Mouse (Mus musculus): ENCODE measurements at regions not wholly inside any gene's neighbourhood (a gene's known extent, or its start where the extent isn't known, plus 50 kb on each side); places are given as distances from the start of the nearest gene placed in this dataset.

DNA sequence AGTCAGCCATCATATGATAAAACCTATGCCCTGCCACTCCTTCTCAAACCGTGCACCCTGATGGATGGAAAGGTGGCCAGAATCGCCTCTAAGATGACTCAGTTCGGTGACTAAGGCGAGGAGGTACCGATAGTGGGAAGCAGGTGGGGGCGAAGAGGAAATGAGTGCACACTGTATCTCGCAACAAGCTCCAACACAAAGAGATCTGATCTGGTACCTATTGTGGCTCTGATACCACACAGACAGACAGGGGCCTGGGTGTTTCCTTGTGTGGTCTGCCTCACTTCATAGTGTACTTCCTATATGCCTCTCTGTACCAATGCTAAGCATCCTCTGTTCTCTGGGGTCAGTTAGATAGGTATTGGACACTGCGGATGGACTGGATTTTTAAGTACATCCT, 178.0 kb upstream of the Lpp start:
- no peak for DNase-seq

DNA sequence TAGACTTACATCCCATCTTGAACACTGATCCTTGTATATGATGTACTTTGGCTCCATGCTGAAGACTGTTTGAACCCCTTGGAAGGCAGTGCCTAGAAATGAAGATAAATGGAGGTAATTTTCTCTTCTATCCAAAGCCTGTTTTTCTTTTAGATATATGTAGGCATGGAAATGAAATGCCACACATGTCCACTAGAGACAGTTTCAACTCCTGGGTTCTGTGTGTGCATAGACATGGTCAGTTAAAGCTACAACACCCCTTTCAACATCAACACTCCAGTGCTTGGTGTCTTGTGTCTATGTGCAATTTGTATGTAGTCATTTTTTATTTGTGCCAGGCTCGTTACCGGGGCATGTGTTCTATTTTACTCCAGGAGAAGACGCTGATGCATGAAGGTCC, 179.7 kb upstream of the Lpp start:
- no peak for DNase-seq

DNA sequence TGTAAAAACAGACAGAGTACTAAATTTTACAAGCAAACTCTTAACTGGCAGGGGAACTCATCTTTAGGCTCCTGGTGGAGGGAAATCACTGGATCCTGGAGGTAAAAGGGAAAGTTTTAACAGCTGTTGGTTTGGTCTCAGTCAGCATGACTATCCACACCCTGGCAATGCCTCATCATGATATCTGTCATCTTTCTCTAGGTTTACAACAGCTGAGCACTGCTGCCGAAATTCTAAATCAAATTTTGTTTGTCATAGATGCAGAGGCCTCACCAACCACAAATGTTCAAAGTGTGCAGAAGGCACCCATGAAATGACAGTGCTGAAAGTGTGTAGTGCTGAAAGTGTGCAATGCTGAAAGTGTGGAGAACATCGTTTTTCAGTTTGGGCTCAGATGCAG, 180.6 kb upstream of the Lpp start:
- DNase-seq = no peak

DNA sequence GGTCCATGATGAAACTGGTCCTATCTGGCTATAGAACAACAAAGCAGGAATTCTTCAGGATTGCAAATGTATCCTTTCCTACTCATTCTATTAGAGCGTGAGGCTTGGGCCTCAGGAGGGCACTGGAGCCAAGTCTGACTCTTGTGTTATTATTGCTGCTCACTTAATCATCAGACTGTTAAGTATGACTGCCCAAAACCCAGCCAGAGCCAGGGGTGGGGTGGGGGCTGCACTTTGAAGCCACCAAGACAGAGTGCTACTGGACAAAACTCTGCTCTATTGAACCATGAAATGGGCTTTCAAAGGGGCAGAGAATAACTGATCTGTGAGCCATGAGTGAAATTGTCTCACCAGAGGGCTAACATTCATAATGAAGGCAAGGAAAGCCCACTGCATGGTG, 181.7 kb upstream of the Lpp start:
- no peak for DNase-seq

DNA sequence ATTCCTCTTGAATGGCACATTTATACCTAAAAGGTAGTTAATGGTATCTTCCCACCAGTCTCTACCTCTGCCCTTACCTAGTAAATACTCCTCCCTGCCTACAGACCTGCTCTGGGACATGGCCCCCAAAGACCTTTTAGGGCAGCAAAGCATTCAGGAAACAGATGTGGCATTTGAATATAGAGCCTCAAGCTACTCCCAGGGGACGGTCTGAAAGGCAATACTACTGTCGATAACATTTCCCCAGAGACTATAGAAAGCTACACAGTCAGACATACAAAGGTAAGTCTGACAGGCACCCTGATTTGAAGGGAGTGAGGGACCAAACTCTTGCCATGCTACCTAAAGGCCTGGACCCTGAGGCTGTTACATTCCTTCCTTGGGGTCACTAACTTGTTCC, 184.4 kb upstream of the Lpp start:
- no peak for DNase-seq

DNA sequence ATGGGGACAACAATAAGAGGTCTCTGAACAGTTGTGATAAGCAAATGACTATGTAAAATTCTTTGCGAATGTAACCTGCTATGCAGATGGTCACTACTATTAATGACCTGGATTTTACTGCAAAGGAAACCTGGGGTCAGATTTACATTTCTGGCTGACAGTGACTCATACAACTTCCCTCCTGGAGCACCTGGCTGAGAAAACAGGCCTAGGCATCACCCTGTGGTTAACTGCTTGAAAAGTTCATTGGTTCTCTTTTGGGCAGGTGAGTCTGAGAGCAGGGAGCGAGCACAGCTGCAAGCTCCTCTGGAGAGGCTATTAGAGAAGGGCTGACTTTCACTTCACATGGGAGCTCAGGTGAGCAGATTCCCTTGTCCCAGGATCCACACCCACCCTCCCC, 185.2 kb upstream of the Lpp start:
- no peak for DNase-seq

DNA sequence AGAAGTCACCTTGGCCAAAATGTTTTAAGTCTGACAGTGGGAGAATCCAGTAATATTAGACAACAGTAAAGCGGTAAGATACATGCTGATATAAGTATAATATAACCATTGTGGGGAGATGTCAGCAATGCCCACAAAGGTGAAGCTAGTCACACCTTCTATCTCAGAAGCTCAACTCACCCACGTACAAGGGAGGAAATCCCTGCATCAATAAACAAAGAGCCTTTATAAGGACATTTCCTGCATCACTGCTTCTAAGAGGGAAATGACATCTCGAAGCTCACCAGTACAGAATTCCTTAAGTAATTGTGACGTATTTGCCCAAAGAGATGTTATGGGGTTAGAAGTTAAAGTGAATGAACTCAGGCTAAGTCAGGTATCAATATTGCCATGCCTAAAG, 186.3 kb upstream of the Lpp start:
- no peak for DNase-seq

DNA sequence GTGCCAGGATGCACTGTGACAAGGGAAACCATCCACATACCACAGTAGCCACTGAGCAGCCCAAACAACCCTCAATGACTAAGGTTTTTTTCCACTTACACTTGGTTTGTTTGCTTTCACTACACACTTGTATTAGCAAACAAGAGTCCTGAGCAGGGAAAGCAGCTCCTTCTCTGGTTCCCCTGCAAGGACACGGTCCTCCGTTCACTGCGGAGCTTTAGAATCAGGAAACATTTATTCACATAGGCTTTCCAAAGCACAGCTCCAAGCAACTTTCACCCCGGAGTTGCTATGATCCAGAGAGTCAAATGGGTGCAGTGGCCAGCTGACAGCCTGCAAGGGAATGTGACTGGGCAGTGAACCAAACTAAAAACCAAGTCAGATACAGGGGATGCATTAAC, 186.8 kb upstream of the Lpp start:
- DNase-seq = no peak

DNA sequence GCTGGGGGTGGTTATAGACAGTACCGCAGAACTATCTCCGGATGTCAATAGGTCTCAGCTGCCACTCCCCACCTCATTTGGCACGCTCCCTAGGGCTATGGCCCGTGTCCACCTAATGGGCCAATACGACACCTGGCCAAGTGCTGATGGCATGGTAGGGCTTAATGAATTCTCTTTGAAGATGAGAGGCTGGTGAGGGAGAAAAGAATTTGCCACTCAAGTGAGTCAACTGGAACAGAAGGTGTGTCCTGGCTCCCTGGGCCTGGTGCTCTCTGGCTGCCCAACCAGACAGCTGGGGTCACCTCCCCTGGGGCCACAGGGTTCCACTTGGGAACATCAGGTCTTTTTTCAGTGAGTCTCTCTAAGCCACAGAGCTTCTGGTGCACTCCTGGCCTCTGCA, 187.7 kb upstream of the Lpp start:
- no peak for DNase-seq

DNA sequence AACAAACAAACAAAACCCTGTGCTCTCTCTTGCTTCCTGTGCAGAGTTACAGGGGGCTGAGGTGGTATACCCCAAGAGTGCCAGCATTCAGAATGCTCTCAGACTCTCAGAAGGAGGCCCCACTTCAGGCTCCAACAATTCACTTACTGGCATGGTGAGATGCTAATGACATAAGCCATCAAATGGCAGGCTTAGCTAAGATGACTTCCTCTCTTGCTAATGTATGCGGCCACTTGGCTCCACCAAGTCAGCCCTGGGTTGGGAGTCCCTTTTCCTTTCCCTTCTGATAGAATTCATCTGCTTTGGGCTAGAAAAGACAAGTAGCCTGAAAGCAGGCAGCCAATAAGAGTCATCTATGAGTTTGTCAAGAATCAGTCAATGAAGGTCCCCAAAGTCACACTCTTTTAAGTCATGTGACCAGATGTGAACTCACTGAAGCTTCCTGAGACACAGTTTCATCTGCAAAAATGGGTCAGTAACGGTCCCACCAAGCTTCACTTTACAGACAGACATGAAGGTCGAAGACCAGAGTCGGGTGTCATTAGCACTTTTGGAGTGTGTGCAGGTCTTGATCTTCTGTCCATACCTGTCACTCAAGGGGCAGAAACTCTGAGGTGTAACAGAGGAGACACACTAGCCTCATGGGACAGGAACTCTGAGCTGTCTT, 189.1 kb upstream of the Lpp start:
- no peak for DNase-seq

DNA sequence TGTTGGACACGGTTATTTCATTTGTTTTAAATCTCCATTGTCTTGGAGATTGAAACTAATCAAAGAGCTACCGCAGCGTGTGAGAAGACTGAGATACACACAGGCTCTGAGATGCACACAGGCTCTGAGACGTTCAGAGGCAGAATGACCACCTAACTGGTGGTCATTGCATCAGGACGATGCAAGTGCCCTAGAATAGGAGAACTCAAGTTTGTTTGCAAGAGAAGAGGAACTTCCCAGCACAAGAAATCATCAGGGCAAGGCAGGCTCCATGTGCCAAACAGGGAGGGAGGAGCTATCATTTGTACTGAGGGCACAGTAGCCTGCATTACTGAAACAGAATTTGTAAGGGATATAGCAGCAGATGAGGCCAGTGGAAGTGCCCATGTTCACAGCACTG, 190.7 kb upstream of the Lpp start:
- no peak for DNase-seq

DNA sequence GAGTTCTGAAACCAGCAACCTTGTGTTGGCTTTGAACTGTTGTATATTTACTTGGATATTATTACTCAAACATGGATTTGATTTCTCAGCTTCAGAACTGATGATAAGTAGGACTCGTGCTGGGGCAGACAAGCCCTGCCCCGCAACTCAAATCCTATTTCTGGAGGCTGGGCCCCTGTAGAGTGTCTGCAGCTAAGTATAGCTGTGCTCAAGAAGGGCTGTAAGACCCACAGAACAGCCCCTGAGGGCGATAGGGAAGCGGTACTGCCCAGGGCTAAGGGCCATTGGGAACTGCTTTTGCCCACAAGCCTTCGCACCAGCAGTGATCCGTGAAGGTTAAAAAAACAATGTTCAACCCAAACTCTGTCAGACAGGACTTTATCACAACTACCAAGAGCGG, 191.9 kb upstream of the Lpp start:
- DNase-seq = no peak

DNA sequence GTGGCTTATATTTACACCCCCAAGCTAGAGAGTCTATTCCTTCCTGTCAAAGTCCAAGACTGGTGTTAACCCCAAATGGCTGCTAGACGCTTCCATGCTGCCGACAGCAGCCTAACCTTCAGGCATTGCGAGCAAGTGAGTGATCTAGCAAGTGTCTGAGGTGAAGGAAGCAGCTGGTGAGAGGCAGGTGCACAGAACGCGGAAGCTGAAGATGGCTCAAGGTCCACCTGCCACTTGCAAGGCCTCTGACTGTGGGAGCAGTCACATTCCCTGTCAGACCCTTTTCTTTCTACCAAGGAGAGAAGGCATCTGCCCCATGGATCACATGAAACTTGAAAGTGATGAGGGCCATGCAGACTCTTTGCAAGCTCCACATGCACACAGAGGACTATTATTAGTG, 193.1 kb upstream of the Lpp start:
- DNase-seq = no peak

DNA sequence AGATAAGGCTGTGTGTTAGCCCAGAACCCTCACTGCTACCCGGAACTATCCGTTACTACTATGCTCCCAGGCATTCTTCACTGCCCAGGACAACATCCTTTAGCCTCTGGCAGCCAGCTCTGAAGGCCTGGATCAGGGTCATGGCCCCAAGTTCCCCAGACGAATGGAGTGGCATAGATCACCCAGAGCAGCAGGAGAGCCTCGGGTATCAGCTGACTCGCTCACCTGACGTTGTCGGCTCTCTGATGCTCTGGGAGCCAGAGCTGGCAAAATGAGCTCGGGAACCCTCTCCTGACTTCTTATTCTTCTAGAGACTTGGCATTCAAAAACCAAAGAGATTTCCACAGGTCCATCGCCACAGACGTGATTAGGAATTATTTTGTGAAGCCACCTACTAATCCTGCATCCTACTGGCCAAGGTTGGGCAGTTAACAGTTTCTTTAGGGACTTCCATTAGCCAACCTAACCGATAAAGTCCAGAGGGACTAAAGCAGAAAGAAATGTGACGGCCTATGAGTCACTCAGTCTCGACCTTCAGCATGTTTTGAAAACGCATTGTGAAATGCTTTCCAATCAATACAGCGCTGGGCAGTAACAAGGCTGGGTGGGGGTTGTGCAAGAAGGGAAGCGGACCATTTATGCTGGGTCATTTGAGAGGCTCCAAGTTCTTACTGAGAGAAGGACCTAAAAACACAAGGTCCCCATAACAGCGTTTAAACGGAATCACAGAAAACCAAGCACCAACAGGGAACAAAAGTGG, 193.7 kb upstream of the Lpp start:
- DNase-seq = no peak

DNA sequence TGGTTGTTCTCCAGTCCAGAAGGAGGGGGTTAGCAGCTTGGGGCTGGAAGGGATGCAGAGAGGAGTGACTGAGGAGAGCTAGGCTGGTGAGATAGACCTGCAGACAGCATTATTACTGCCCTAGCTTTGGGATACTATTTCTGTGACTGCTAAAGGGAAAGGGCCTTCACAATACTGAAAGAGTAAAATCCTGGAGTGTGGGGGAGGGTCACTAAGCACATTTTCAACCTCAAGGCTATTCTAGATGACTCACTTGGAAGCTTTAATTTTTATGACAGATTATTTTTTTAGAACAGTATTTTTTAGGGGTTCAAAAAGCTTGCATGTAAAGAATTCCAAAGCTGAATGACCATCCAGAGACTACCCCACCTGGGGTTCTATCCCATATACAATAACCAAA, 195.0 kb upstream of the Lpp start:
- no peak for DNase-seq

DNA sequence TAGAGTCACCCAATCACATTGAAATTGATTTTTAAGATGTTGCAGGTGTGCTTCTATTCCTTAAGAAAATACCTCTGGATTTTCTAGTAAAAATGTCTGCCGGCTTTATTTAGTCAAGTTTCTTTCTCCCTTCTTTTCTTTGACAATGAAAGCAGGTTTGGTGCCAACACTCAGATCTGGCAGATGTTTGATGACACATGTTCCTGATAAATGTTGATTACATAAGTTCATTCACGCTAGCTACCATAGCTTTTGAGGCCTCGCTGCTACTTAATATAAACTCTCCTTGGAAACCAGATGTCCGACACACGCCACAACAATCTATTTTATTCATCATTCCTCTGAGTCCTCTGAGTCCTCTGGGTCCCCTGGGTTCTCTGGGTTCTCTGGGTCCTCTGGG, 195.7 kb upstream of the Lpp start:
- DNase-seq = no peak

DNA sequence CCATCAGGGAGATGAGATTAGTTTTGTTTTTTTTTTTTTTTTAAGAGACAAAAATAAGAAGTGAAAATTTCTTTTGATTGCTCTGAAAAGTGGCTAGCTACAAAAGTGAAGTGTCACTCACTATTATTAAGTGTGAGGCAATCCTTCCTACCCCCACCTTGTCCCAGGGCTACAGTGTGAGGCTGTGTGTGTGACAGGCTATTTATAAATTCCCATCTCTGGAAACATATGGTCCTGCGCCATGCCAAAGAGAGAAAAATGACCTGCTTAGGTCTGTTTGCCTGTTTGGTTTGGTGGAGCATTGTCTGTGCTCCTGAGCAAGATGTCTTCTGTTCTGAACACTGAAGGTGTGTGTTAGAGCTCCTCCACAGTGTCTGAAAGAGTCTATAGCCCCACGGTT, 199.4 kb upstream of the Lpp start:
- DNase-seq = no peak

DNA sequence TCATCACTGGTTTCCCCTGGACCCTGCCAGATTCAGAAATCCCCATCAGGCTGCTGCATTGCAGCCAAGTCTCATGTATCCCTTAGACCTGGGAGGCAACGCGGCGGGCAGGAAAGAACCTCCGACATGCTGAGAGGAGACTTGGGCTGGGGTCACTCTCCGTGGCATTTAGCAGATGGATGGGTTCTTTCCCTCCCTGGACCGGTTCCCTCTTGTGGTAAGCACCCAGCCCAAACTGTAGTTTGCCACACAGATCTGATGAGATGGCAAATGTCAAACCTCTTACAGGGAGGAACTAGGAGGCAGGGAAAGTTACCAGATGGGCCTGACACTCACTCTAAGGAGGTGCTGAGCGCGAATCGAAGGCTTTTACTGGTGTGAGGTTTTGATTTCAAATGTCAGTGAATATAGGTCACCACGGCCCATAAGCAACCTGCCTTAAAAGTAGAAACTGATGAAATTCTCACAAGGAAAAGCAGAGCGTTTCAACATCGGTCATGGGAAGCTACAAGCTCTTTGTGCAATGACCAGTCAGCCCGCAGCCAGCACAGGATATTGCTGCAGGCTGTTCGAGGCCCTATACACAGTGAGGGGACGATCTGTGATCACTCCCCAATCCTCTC, 199.9 kb upstream of the Lpp start:
- DNase-seq = no peak

DNA sequence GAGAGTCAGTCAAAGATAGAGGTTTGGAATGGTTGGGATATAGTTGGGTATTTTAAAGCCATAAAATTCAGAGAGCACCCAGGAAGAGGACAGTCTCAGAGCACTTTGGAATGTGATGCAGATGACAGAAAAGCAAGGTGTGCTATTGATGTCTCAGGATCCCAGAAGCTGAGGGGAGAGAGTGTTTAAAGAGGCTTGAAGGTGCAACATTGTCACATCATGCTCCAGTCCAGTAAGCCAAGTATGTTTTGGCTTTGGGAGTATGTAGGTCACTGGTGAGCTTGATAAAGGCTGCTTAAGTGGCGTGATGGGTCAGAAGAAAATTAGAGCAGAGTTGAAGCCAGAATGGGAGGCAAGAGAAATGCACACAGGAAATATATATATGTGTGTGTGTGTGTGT, 201.3 kb upstream of the Lpp start:
- no peak for DNase-seq

DNA sequence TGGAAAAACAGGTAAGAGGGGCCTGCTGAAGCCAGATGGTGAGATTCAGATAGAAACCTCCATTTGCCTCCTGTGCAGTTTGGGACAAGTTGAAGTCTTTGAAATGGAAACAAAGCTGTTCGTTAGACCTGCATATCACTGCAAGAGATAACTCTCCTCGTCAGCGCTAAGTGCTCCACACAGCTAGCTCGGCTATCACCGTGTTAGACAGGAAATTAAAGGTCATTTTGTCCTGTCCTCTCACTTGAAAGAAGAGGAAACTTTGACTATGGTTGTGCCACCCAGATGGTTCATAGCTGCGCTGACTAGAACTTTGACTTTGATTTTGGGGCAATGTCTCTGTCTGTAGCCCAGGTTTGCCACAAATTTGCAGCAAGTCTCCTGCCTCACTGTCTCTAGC, 198.5 kb upstream of the Bcl6 start:
- DNase-seq = no peak

DNA sequence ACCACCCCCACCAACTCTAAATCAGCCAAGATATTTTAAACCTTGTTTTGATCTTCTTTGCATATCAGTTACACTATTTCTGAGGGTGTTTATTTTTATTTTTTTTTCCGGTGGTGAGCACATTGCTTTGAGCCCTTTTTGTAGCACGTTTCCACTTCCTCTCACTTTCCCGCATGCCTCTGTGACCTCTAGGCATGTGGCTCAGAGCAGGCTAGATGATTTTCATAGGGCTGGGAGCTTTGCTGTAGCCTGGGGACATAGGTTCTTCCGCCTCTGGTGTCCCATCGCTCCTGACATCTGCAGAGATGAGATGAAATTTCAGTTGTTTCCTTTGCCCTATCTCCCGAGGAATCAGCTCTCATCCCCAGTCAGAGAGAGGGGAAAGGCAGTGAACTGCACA, 197.3 kb upstream of the Bcl6 start:
- DNase-seq = no peak

DNA sequence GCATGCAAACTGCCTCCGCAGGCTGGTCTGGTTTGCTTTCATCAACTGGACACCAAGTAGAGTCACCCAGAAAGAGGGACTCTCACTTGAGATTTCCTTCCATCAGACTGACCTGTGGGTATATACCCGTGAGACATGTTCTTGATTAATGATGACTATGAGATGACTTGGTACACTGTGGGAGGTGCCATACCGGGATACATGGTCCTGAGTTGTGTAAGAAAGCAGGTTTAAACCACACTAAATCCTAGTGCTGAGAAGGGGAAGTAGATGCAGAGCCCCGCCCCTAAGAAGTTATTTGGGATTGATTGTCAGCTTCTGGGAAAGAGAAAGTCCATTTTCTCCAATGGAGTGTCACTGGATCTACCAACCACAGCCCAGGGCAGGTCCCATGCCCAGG, 196.2 kb upstream of the Bcl6 start:
- no peak for DNase-seq

DNA sequence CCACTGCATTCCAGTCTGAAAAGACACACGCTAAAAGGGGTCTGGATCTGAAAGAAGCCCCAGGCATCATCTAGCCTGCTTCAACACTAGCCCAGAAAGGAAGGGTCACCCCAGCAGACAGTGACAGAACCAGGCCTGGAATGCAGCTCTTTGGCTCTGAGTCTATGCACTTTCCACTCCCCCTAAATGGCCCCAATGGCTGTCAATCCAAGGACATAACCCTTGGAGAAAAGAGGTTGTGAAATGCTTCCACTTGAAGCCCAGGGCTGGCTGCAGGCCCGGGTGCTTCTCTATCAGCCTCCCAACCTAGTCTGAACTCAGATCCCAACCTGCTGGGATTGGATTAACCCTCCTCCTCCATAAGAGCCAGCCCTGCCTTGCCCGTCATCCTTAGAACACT, 194.6 kb upstream of the Bcl6 start:
- peak; percentile 77 for DNase-seq

DNA sequence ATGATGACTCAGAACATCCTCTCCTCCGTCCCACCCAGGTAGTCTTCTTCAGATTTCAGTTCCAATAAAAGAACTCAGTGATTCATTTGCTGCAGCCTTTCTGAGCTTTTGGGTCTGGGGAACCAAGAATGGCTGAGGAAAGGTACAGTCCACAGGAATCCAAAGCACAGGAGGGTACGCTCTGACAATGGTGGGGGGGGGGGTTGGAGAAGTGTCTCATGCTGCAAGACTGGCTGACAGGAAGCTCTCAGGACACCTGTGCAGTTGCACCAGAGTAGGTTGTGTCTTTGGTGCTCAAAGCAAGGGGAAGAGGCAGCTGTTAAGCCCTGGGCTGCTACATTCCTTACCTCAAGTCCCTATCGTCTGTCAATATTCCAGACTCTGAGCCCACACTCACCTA, 192.7 kb upstream of the Bcl6 start:
- no peak for DNase-seq

Data from heart, postnatal 4 days (tissue).